Mouse (Mus musculus) brown adipose tissue, adult 24 weeks (tissue): ENCODE data around the gene Ncor2. TPM values are rescaled to one million over a fixed set of nuclear protein-coding genes. Genes with fewer than 3 reads are reported as not detected.
A peak's percentile ranks its signal among the peaks of the same experiment; 100 is the strongest.

ENCODE experiments used
- H3K27ac ChIP-seq: fragments of 200-500 bp; replicated peaks from 2 replicates; pipeline ENCODE4 v1.5.1; 2012; ENCODE audit warnings: low read depth, mild to moderate bottlenecking, low read length
- H3K4me1 ChIP-seq: fragments of 200-500 bp; 2 replicates; pipeline ENCODE4 v1.6.1; 2012; ENCODE audit warnings: low read length, mixed read lengths; ENCODE audit not compliant: control insufficient read depth, insufficient read depth, insufficient read length
- H3K4me3 ChIP-seq: fragments of 200-500 bp; 2 replicates; pipeline ENCODE4 v1.5.1; 2012; ENCODE audit warnings: low read depth, mild to moderate bottlenecking, low read length, moderate library complexity; ENCODE audit not compliant: insufficient read depth
- polyA plus RNA-seq: library from polyadenylated mRNA; stranded (reverse); fragments of >200 nt; gene quantifications from 2 replicates; pipeline ENCODE4 v1.2.4, GENCODE M21; 2012; ENCODE audit not compliant: missing spikeins, insufficient read depth, insufficient read length

Gene Ncor2
- polyA plus RNA-seq, 1 experiment = 19.5 TPM

DNA sequence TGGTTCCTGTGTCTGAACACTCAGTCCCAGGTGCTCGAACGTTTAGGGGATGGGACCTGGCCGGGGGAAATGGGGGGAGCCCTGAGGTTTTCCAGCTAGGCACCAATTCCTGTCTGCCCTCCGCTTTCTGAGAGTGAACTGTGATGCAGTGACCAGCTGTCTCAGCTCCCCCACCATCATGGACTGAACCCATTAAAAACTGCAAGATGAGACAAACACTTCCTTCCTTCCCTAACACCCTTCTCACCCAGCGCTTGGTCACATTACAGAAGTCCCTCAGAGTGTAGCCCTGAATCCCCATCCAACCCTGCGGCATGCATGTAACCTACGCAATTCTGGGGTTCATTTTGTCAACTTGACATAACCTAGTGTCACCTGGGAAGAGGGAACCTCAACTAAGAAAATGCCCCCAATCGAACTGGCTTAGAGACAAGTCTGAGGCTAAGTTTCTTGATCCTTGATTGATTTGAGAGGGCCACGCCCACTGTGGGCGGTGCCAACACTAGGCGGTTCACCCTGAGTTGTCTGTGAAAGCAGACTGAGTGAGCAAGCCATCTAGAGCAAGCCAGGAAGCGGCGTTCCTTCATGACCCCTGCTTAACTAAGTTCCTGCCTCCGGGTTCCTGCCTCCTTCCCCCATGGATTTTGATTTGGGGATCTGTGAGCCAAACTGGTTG is 41.9 kb downstream of the Ncor2 start:
- peaks cover 55% of the 10 kb centered on the region for H3K4me1 ChIP-seq

DNA sequence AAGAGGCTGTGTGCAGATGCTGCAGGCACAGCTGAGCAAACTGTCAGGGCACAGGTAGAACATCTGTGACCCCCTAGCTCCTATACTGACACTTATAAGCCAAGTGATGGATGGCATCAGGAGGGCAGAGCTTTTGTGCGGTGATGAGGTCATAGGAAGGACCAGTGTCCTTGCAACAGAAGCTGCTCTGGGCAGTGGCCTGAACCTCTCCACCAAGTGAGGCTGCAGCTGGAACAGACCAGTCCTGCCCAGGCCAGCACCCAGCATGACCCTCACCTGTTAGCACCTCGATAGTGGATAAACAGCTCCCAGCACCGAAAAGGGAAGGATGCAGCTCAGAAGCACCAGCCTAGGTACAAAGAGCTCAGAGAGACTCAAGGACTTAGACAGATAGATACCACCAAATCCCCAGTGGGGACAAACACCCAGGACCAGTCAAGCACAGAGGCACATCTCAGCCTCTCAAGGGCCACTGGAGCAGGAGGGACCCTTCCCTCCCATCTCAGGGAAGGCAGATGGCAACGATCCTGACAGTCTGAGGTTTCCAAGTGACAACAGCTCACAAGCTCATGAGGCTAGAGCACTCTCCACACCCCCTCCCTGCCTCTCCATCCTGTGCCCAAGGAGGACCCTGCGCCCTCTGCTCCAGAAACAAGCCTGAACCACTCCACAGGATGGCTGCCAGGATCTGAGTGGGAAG is 42.6 kb downstream of the Ncor2 start:
- H3K4me3 ChIP-seq = no peak overlapping the region
- H3K27ac ChIP-seq = no peak overlapping the region
- H3K4me1 ChIP-seq = peaks cover 52% of the 10 kb centered on the region

More for the DNA sequence above, 41.9 kb downstream of the Ncor2 start:
- no peak overlapping the region for H3K4me3 ChIP-seq
- no peak overlapping the region for H3K27ac ChIP-seq

DNA sequence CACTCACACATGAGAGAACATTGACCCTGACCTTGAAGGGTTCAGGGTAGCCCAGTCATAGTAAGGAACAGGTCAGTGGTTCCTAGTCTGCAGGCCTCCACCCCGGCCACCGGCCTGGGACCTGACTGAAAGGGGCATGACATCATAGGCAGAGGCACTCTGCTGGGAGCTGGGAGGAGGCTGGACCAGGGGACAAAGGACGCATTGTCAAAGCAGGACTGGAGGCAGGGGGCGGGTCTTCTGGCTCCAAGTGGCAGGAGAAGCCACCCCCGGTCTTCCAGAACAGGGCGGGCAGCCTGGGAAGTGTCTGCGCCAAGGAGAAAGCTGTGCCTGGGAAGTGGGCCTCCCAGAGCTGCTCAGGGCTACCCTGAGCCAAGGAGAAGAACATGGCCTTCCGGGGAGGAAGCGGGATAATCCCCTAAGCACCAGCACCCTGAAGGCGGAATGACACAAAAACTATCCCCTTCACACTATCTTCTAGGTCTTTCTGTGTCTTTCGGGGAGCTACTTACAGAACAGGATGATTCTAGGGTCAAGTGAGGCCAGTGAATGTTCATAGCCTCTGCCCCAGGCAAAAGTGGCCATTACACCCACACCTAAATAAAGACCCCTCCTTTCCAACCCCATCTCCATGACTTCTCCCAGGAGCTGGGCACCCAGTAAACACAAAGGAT is 44.1 kb downstream of the Ncor2 start:
- Histone ChIP-seq H3K4me3 (no peak overlapping the region), H3K4me1 (peaks cover 59% of the 10 kb centered on the region), H3K27ac (peak overlapping the region; percentile 41; the same call in 1 of the 2 replicates)

DNA sequence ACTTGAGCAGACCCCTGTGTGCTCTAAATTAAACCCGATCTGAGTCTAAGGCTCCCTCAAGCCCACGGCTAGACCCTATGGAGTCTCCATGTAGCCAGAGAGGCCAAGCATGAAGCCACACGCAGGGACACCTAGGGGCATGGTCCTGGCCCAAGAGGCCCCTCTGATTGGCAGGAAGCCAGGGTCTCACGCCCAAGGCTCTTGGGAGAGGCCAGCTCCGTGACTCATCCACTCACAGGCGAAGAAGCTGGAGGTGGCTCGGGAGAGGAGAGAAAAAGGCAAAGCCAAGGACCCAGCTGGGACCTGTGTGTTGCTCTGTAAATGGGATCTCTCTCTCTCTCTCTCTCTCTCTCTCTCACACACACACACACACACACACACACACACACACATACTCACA is 44.6 kb downstream of the Ncor2 start:
- Histone ChIP-seq H3K27ac (peak overlapping the region; percentile 41; the same call in 1 of the 2 replicates), H3K4me1 (peaks cover 55% of the 10 kb centered on the region), H3K4me3 (no peak overlapping the region)

DNA sequence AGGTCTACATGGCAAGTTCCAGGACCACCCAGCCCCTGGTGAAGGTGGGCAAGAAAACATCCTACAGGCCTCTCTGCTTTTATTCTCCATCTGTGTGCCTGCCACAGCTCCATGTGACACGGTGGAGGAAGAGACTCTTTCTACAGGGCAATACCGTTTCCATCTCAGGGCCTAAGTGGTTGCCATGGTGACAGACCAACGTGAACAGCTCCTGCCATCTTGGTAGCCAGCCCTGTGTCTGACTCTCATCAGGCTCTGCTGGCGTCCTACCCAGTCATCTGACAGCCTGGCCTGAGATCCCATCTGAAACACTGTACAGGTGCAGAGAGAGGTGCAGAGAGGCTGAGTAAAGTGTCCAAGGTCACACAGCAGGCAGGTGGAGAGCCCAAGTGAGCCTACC is 45.4 kb downstream of the Ncor2 start:
- Histone ChIP-seq H3K27ac (no peak overlapping the region), H3K4me1 (peaks cover 56% of the 10 kb centered on the region), H3K4me3 (no peak overlapping the region)

DNA sequence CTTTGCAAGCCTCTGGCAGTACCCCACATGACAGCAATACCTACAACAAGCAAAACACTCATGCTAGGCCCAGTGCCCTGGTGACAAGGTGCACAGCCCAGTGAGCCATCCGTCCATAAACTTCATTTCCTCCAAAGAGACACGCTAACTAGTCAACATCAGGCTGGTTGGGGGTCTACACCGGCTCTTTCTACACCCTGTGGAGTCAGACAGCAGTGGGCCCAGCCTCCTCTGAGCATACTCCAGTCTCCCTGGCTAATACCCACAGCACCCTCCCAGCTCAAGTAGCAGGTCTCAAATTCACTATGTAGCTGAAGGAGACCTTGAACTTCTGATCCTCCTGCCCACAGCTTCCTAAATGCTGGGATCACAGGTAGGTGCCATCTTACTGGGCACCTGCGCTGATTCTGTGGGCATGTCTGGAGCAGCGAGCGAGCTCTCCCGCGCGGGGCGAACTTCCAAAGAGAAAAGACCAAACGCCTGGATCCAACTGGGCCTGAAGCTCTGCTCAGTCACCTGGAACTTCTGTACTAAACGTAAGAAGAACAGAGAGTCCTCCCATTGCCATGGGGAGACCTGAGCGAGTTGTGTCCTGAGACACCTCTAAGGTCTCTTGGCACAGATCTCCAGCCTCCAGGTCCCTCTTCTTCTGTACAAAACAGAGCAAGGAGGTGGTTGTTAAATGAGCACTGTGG is 46.3 kb downstream of the Ncor2 start:
- Histone ChIP-seq H3K4me3 (no peak overlapping the region), H3K4me1 (peaks cover 59% of the 10 kb centered on the region), H3K27ac (no peak overlapping the region)

DNA sequence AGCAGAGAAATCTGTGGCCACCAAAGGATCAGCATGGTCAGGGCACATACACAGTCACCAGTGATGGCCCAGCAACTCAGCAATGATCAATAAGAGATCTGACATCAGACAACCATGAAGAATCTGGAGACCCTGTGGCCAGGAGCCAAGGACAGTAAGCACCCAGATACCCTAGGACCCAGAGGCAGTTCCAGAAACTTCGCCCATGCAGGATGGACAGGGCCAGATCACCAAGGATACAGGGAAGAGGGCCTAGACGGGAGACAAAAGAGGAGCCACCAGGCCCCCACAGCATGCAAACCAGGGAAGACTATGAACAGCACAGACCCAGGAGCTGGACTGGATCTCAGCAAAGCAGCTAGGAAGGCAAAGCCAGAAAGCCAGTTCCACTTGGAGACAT is 47.0 kb downstream of the Ncor2 start:
- Histone ChIP-seq H3K4me1 (peaks cover 56% of the 10 kb centered on the region), H3K27ac (no peak overlapping the region), H3K4me3 (no peak overlapping the region)

DNA sequence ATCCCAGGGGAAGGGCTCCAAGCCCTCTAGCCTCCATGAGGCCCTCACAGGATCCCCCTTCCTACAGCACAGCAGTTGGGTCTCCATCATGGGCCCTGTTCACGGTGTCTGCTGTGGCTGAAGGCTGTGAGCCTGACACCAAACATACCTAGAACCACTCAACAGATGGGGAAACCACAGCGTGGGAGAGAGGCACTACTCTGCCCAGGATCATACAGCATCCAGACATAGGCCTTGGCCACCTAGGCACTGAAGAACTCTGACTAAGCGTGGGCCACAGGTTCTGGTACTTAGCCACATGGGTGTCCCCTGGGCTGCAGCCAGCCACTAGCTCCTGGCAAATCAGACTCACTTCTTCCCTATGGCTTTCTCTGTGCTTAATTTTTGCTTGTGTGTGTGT is 48.6 kb downstream of the Ncor2 start:
- no peak overlapping the region for H3K27ac ChIP-seq
- H3K4me3 ChIP-seq = no peak overlapping the region
- H3K4me1 ChIP-seq = peaks cover 55% of the 10 kb centered on the region

DNA sequence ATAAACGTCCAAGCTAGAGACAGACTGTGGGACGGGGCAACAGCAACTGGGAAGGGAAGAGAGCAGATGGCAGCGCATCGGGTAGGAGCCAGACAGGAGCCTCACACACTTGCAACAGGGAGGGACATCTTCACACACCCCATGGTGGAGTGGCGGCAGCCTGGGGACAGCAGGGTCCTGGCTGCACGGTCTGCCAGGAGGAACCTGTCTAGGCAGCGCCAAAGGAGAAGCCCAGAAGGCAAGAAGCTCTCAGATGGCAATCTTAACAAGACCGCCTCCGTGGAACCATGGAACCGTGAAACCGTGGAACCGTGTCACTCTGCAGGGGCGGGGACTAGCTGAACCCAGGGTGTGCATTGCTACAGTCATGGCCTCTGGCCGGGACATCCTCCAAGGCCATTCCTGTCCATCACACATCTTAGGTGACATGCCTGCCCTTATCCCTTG is 50.1 kb downstream of the Ncor2 start:
- Histone ChIP-seq H3K4me1 (peaks cover 44% of the 10 kb centered on the region), H3K27ac (no peak overlapping the region), H3K4me3 (no peak overlapping the region)

DNA sequence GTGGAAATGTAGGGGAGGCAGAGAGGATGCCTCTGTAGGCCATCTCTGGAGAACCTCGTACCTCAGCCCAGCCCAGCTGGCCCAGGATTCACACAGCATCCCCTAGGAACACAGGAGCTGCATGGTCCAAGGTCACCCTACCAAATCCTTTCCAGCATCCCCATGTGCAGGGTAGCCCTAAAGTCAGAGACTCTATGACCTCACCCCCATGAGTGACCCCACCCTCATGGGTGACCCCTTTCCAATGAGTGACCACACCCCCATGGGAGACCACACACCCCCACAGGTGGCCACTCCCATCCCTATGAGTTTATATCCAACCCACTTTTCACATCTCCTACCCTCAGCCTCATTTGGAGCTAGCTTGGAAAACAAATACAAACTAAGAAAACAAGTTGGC is 51.1 kb downstream of the Ncor2 start:
- Histone ChIP-seq H3K27ac (no peak overlapping the region), H3K4me3 (no peak overlapping the region), H3K4me1 (peaks cover 39% of the 10 kb centered on the region)

DNA sequence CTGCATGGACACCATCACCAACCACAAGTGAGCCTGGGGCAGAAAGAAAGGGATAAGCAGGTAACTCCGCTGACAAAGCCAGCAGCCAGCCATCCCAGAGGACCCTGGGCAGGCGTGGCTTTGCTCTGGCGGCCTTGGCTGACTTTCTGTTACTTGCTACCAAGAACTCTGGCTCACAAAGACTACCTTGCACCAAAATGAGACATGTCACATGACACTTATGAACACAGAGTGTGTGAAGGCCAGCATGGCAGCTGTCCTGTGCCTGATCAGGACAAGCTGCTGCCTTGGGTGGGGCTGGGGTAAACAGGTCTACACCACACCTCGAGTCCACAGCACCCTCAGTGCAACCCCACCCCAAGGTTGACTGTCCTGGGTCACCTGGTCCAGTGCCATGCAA is 51.6 kb downstream of the Ncor2 start:
- H3K27ac ChIP-seq = no peak overlapping the region
- no peak overlapping the region for H3K4me3 ChIP-seq
- H3K4me1 ChIP-seq = peaks cover 39% of the 10 kb centered on the region

DNA sequence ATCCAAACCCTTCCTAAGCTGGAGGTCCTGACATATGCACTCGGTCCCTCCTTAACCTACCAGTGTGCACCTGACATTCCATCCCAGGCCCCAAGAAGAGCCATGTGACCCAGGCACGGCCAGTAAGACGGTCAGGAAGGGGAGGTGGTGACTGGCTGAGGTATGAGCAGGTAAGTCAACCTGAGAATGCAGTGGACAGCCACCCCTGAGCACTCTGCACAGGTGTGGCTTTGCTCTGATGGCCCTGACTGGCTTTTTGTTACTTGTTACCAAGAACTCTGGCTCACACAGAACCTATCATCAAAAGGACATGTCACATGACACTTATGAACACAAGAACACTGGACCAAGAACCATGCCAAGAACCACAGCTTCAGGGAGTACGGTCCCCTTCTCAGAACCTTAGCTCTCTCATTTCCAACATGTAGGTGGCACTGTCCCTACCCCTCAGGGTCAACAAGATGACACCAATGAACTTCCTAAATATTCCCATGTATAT is 53.0 kb downstream of the Ncor2 start:
- Histone ChIP-seq H3K4me3 (no peak overlapping the region), H3K4me1 (peaks cover 39% of the 10 kb centered on the region), H3K27ac (no peak overlapping the region)

DNA sequence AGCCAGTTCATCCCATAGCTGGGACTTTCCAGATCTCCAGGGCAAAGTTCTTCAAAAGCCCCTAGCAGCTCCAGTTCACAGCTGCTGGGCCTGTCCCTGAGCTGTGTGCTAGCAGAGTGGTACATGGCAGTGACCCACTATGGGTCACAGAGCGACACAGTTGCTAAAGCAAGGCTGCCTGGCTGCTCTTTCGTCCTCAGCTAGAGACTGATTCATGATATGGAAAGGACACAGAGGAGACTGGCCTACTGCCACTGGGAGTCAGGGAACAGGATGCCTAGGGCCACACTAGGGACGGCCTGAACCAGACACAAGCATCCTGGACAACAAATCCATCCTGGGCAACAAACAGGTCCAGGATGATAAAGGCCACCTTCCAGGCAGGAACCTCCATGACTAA is 53.8 kb downstream of the Ncor2 start:
- Histone ChIP-seq H3K27ac (no peak overlapping the region), H3K4me1 (peaks cover 34% of the 10 kb centered on the region), H3K4me3 (no peak overlapping the region)

DNA sequence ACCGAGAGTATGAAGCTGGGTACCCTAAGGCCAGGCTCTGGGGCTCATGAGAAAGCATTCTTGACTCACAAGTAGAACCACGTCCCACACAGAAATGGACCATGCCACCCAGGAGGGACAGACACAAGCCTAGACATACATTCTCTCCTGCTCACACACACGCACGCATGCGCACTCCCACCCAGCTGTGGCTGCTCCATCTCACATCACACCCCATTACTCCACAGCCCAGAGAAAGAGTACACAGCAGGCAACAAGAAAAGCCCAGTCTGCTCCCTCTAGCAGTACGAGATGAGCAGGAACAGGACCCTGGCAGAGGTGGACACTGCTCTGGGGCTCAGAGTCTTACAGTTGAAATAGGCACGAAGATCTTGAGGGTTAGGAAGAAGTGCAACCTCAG is 55.0 kb downstream of the Ncor2 start:
- no peak overlapping the region for H3K27ac ChIP-seq
- peaks cover 26% of the 10 kb centered on the region for H3K4me1 ChIP-seq

DNA sequence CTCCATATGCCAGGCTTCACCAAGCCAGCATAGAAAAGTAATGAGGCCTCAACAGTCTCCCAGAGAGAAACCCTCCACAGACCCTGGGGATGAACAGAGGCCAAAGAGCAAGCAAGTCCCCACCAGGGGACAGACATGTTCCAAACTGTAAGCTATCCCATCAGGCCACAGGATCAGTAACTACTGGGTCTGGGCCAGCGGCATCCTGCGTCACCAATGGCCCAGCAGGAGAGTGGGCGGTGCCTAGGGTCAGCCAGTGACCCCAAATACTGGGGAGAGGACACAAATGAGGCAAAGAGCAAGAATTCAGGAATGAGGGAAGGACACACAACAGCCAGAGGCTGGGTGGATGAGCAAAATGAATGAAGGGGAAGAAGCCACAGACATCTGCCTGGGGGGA is 55.8 kb downstream of the Ncor2 start:
- Histone ChIP-seq H3K4me3 (no peak overlapping the region), H3K27ac (no peak overlapping the region), H3K4me1 (peaks cover 18% of the 10 kb centered on the region)

More for the DNA sequence above, 55.0 kb downstream of the Ncor2 start:
- H3K4me3 ChIP-seq = no peak overlapping the region
